Mouse (Mus musculus) heart, adult 18-20 months (tissue): ENCODE measurements around the gene Calcrl. TPM values are rescaled to one million over a fixed set of nuclear protein-coding genes. Genes with fewer than 3 reads are reported as not detected.

Source experiments
- DNase-seq, 2 experiments: peaks; one replicate each; pipeline ENCODE4 v3.0.0; 2021 to 2022; ENCODE audit warnings: mixed read lengths in 1 of 2
- total RNA-seq, 2 experiments: library from RNA; stranded (reverse); gene quantifications; 2 replicates each; pipeline ENCODE4 v1.2.3; 2021

Gene Calcrl
- total RNA-seq, 2 experiments from 2014 or later: 25.3 to 27.4 TPM

- DNase-seq: peak; percentile 32 to 48
These were observed 88.9 kb downstream of the Calcrl start for GRCm38 (mm10) chr2:84336331-84336730.

- DNase-seq: no peak
These were observed 108.9 kb downstream of the Calcrl start for GRCm38 (mm10) chr2:84316185-84316805.

- DNase-seq: peak in 1 of 2 experiments; percentile 4
These were observed 128.7 kb downstream of the Calcrl start for GRCm38 (mm10) chr2:84296517-84296916.

- peak; percentile 65 to 66 for DNase-seq
These were observed 130.1 kb downstream of the Calcrl start for GRCm38 (mm10) chr2:84295068-84295467.

- peak; percentile 32 to 41 for DNase-seq
These were observed 130.6 kb downstream of the Calcrl start for GRCm38 (mm10) chr2:84294611-84295010.

- peak; percentile 22 to 48 for DNase-seq
These were observed 132.7 kb downstream of the Calcrl start for GRCm38 (mm10) chr2:84292351-84293000.

GRCm38 (mm10) chr2:84288940-84289557 is 136.2 kb downstream of the Calcrl start:
- no peak for DNase-seq

Other genes with a start within 250 kb of the Calcrl start
- gene Tfpi, start 51.4 kb upstream of the Calcrl start, total RNA-seq: 10 to 100 TPM; 48.7 to 70.1 TPM
- gene Ctnnd1, start 225.4 kb upstream of the Calcrl start, total RNA-seq: 10 to 100 TPM; 53.6 to 63.9 TPM
- not detected for gene Btbd18, start 233.7 kb upstream of the Calcrl start, total RNA-seq
- gene Selenoh, start 245.4 kb upstream of the Calcrl start, total RNA-seq: 10 to 100 TPM; 22.7 to 29.2 TPM